Mouse (Mus musculus) liver, postnatal 0 days (tissue): ENCODE measurements at regions not wholly inside any gene's neighbourhood (a gene's known extent, or its start where the extent isn't known, plus 50 kb on each side); places are given as distances from the start of the nearest gene placed in this dataset.

Experiments used
- CTCF ChIP-seq: sonication (generic); IDR thresholded peaks from 2 replicates; pipeline ENCODE4 v1.5.1; 2016; ENCODE audit warnings: antibody characterized with exemption, low read depth
- EP300 ChIP-seq: IDR thresholded peaks from 2 replicates; pipeline ENCODE4 v1.6.1; 2016; ENCODE audit warnings: antibody characterized with exemption, low read depth, mild to moderate bottlenecking

DNA sequence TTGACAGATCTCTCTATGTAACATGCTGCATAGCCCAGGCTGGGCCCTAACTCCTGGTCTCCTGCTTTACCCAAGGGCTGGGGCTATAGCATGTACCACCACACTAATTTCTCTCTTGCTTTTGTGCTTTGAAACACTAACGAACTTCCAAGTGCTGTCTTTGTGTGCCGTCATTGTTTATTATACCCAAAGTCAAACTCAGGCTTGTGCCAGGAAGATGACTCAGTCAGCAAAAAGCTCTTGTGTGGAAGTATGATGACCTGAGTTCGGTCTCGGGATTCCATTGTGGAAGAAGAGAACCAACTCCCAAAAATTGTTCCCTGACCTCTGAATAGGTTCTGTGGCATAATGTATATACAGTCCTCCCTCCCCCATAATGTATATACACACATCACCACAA, 84.1 kb upstream of the Syt6 start:
- TF ChIP-seq EP300 (no peak), CTCF (no peak)
